Mouse (Mus musculus) embryonic fibroblast, embryonic 13.5 days (primary cell): ENCODE data around the gene Speg. TPM values are rescaled to one million over a fixed set of nuclear protein-coding genes. Genes with fewer than 3 reads are reported as not detected.
A peak's percentile ranks its signal among the peaks of the same experiment; 100 is the strongest.

Source experiments
- H3K27ac ChIP-seq: 2 replicates; pipeline ENCODE4 v1.5.1; 2012; ENCODE audit warnings: low read length, control low read depth, inconsistent platforms; ENCODE audit not compliant: insufficient read depth
- H3K4me1 ChIP-seq: 2 replicates; pipeline ENCODE4 v1.6.1; 2011; ENCODE audit warnings: low read length; ENCODE audit not compliant: control insufficient read depth, insufficient read depth
- H3K4me3 ChIP-seq: 2 replicates; pipeline ENCODE4 v1.5.1; 2011; ENCODE audit warnings: mild to moderate bottlenecking, control low read depth, low read length; ENCODE audit not compliant: insufficient read depth
- CTCF ChIP-seq: IDR thresholded peaks from 2 replicates; pipeline ENCODE4 v1.5.1; 2011; ENCODE audit warnings: mild to moderate bottlenecking, control low read depth, low read length, moderate library complexity, borderline replicate concordance; ENCODE audit not compliant: insufficient read depth
- POLR2A ChIP-seq: IDR thresholded peaks from 2 replicates; pipeline ENCODE4 v1.6.1; 2011; ENCODE audit warnings: low read depth, mild to moderate bottlenecking, control low read depth, low read length, moderate library complexity
- polyA plus RNA-seq: library from polyadenylated mRNA; stranded (reverse); fragments of >200 nt; gene quantifications from 2 replicates; pipeline ENCODE4 v1.2.4, GENCODE M21; 2011; ENCODE audit warnings: low read depth; ENCODE audit not compliant: missing spikeins, insufficient read length

Speg gene
- polyA plus RNA-seq: 54.2 and 56.4 TPM in 2 replicates

DNA sequence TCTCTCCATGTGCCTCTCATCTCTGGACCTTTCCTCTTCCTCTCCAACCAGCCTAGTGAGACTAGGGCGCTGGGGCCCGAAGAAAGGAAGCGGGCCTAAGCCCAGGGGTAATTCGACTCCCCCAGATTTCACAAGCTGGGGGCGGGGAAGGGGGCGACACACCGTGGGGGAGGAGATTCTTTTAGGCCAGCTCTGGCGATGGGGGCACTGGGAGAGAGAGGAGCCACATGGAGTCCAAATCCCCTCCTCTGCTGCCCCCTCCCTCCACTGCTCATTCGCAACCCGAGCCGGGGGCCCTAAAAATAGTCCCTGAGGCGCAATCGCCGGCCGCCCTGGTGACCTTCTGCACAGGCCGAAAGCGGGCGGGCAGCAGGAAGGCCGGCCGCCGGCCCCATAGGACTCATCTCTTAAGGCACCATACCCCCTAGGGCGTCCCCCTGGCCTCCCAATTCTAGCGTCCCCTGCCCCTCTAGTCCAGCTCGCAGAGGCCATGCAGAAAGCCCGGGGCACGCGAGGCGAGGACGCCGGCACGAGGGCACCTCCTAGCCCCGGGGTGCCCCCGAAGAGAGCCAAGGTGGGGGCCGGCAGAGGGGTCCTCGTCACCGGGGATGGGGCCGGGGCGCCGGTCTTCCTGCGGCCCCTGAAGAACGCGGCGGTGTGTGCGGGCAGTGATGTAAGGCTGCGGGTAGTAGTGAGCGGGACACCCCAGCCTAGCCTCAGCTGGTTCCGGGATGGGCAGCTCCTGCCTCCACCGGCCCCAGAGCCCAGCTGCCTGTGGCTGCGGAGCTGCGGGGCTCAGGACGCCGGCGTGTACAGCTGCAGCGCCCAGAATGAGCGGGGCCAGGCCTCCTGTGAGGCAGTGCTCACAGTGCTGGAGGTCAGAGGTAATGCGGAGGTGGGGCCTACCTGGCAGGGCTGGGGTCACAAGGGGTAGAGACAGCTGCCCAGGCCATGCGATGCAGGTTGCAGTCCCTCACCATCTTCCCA is at the start of gene Speg:
Gene Speg (plus strand): TSS at position 348 of the 987 bp plus-strand sequence.
- Histone ChIP-seq H3K27ac (no peak within 1 kb of the TSS), H3K4me1 (no peaks in the 10 kb centered on the region), H3K4me3 (no peak within 1 kb of the TSS)
- TF ChIP-seq CTCF: no peak
- no peak for TF ChIP-seq POLR2A

DNA sequence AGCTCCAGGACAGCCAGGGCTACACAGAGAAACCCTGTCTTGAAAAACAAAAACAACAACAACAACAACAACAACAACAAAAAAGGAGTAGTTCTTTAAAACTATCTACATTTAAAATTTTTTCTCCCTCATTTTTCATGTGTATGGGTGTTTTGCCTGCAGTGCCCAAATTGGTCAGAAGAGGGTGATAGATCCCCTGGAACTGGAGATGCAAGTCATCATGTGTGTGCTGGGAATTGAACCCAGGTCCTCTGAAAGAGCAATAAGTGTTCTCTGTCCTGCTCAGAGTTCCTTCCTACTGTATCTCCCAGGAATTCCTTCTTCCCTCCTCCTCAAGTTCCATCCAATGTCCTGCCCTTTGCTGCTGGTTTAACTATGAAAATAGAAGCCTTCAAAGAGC is 47.6 kb upstream of the Speg start:
- TF ChIP-seq CTCF (no peak), POLR2A (no peak)
- no peak overlapping the region for H3K27ac ChIP-seq
- no peaks in the 10 kb centered on the region for H3K4me1 ChIP-seq
- H3K4me3 ChIP-seq: no peak overlapping the region

DNA sequence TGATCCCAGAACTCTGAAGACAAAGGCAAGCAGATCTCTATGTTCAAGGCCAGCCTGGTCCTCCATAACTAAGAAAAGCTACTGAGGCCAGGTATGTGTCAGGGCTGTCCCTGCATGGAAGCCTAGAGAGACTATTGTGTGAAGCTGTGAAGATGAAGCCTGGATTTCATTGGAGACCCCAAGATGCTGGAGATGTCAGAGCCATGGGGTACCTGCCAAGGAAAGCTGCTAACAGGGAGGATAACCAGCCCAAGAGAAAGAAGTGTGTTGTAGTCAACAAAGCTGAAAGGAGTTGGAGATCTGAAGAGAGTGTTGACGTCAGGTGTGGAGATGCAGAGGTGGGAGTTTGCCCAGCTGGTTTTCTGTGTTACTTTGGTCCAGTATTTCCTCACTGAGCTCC is 43.8 kb upstream of the Speg start:
- Histone ChIP-seq H3K27ac (no peak overlapping the region), H3K4me1 (no peaks in the 10 kb centered on the region), H3K4me3 (no peak overlapping the region)
- TF ChIP-seq POLR2A (no peak), CTCF (no peak)

DNA sequence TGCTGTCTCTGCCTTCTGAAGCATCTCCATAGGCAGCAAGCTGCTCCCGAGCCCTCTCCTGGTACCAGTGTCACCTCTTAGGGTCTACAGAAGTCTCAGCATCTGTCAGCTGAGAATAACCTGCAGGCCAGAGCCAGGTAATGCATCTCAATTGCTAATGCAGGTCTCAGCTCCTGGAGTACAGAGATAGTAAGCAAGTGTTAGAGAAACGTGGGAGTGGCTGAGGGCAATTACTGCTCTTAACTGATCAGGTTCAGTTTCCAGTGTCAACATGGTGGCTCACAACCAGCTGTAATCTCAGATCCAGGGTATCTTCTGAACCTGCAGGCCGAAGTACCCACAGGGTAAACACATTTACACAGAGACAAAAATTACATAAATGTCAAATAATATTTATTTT is 38.6 kb upstream of the Speg start:
- Histone ChIP-seq H3K27ac (no peak overlapping the region), H3K4me1 (peaks cover 6% of the 10 kb centered on the region), H3K4me3 (no peak overlapping the region)
- TF ChIP-seq CTCF (no peak), POLR2A (no peak)

DNA sequence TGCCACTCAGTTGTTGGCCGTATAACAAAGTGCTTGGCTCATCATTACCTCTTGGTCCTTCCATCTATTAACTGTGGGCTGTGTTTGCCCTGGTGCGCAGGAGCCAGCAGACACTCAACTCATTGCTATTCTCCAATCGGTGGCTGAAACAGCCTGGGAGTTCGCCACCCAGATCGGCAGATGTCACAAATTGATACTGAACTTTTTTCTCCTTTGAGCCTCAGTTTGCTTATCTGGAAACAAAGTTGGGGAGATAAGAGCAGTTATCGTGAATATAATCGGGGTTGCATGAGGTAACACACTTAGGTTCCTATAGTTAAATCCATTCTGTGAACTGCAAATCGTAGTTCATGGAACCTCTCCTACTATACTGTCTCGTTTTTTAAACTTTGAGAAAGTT is 38.0 kb upstream of the Speg start:
- H3K4me1 ChIP-seq: peaks cover 6% of the 10 kb centered on the region
- no peak overlapping the region for H3K27ac ChIP-seq
- TF ChIP-seq POLR2A (no peak), CTCF (no peak)
- no peak overlapping the region for H3K4me3 ChIP-seq

DNA sequence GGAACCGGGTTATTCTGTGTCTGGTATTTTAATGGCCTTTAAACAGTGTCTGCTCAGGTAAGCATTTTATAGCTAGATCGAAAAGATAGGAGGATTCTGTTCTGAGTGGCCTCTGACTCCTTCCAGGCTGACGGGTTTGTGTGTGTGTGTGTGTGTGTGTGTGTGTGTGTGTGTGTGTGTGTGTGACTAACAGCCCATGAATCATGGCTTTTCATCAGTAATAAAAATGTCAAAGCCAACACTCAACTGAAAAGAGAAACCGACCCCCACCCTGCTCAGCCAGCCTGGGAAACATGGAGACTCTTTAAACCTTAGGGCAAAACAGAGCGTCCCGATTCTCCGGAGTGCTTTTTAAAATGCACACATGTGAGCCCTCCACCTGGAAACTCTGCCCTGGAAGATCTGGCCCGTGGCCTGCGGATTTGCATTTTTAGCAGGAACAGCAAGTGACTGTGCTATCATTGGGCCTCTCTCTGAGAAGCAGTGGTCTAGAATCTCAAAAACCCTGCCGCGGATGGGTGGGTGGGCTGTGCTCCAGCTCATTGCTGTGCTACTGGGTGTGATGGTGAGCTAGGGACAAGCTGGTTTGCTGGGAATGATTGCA is 36.9 kb upstream of the Speg start:
- no peak overlapping the region for H3K4me3 ChIP-seq
- no peak for TF ChIP-seq CTCF
- TF ChIP-seq POLR2A: no peak
- H3K4me1 ChIP-seq: peaks cover 6% of the 10 kb centered on the region
- H3K27ac ChIP-seq: no peak overlapping the region

DNA sequence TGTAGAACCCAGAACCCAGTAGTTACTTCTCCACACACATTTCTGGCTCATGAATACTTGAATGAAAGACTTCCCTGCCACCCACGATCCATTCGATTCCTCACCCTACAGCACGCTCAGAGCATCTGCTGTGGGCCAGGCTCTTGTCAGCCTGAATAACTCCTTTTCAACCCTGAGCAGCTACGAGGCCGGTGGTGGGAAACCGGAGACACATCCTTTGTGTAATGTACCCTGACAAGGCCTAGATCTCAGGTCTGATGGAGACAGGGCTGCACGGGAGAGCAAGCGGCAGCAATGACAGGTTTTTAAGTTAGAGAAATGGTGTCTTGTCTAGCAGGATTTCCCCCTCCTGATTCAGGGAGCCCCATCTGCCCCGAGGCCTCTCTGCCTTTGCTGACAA is 35.8 kb upstream of the Speg start:
- no peak for TF ChIP-seq POLR2A
- TF ChIP-seq CTCF: no peak
- Histone ChIP-seq H3K4me1 (peaks cover 11% of the 10 kb centered on the region), H3K27ac (no peak overlapping the region), H3K4me3 (no peak overlapping the region)

DNA sequence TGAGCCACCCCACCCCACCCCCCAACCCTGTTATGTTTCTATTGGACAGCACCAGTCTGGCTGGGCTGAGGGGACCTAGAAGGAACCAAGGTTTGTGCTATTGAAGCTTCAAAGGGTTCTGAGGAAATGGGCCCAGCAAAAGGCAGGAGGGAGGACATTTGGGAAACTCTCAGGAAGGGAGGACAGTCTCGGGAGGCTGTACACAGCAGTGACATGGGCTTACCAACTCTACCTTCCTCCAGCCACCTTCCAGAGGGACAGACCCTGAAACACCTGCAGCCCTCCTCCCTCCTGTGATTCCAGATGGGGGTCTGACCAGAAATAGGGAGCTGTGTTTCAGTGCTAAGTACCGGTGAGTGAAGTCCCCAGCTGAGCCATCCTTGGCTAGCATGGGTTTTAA is 34.6 kb upstream of the Speg start:
- H3K4me3 ChIP-seq: no peak overlapping the region
- no peak overlapping the region for H3K27ac ChIP-seq
- peaks cover 14% of the 10 kb centered on the region for H3K4me1 ChIP-seq
- TF ChIP-seq POLR2A: no peak
- no peak for TF ChIP-seq CTCF

DNA sequence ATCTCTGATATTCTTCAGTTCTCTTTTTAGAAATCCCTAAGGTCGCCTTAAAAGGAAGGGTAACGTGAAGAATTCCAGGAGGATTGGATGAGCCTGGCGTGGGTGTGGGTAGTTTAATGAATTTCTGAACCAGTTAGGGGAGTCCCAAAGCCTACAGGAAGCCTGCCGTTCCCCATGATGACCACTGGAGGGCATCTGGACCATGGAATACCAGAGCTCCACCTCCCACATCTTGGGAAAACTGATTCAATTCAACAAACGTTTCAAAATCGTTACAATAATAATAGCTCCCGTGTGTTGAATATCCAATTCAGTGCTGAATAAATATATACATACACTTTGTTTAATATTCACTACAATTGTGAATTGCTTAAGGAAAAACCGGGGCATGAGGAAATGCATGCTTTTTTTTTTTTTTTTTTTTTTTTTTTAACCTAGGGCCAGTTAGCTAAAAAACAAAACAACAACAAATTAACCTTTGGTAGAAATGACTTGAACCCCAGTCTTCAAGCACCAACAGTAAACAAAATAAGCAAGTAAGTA is 32.2 kb upstream of the Speg start:
- peaks cover 22% of the 10 kb centered on the region for H3K4me1 ChIP-seq
- H3K4me3 ChIP-seq: no peak overlapping the region

DNA sequence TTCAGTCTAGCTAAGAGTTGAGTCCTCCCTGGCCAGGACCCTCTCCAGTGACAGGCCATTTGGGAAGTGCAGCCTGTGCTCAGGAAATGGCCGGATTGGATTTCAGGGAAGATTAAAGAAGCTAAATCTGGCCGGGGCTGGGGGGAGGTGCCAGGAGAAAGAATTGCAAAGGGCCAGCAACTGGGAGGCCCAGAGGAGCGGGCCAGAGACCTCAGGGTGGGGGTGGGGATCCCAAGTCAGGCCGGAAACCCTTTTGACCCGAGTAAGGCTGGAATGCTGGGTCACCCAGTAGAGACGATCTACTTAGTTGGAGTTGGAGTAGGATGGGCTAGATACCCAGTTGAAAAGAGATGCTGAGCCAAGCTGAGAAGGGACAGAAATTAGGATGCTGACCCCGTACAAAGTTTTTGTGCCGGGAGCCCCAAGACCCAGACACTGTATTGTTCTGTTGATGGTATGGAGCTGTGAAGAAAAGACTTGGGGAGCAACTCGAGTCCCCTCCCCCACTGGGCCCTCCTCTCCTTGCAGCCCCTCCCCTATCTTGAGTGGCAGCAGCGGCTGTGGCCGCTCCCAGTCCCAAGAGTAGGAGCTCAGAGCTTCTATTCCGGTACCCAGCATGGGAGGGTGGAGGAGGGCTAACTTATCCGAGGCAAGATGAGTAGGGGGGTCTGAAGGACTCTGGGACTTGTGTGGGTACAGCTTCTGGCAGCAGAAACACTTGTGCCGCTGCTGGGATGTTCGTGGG is 30.6 kb upstream of the Speg start:
- Histone ChIP-seq H3K27ac (peak overlapping the region; percentile 2; the same call in 1 of the 2 replicates), H3K4me1 (peaks cover 16% of the 10 kb centered on the region), H3K4me3 (no peak overlapping the region)
- TF ChIP-seq POLR2A: no peak
- TF ChIP-seq CTCF: no peak

More for the DNA sequence above, 32.2 kb upstream of the Speg start:
- TF ChIP-seq CTCF (peak; percentile 88), POLR2A (no peak)
- H3K27ac ChIP-seq: no peak overlapping the region
